Mouse (Mus musculus) MEL (cell line): ENCODE results near the gene Gm12166.

Source experiments
- CTCF ChIP-seq, 3 experiments: IDR thresholded peaks in 2 of 3; conservative IDR thresholded peaks in 1 of 3; 2 replicates each; pipeline ENCODE4 v1.5.1; 2011 to 2012; ENCODE audit warnings: low read length in 3 of 3, low read depth in 2 of 3, mild to moderate bottlenecking in 2 of 3, improper control_type of control experiment in 1 of 3, inconsistent platforms in 1 of 3, mixed read lengths in 1 of 3, moderate library complexity in 1 of 3; ENCODE audit not compliant: control insufficient read depth in 1 of 3, insufficient read depth in 1 of 3, poor library complexity in 1 of 3, severe bottlenecking in 1 of 3
- ELF1 ChIP-seq: IDR thresholded peaks from 2 replicates; pipeline ENCODE4 v1.6.1; 2014; ENCODE audit warnings: low read depth, mild to moderate bottlenecking, inconsistent platforms, low read length, improper control_type of control experiment, moderate library complexity
- EP300 ChIP-seq, 2 experiments: IDR thresholded peaks; 2 replicates each; pipeline ENCODE4 v1.6.1; 2011; ENCODE audit warnings: improper control_type of control experiment in 2 of 2, low read length in 2 of 2, low read depth in 1 of 2, mild to moderate bottlenecking in 1 of 2
- KAT2A ChIP-seq: conservative IDR thresholded peaks from 2 replicates; pipeline ENCODE4 v1.6.1; 2012; ENCODE audit warnings: low read depth, low read length, improper control_type of control experiment, inconsistent platforms
- MAFK ChIP-seq: IDR thresholded peaks from 2 replicates; pipeline ENCODE4 v1.6.1; 2011; ENCODE audit warnings: low read depth, mild to moderate bottlenecking, low read length, improper control_type of control experiment, borderline replicate concordance
- MXI1 ChIP-seq: IDR thresholded peaks from 2 replicates; pipeline ENCODE4 v1.6.1; 2011; ENCODE audit warnings: mild to moderate bottlenecking, low read depth, low read length, improper control_type of control experiment
- NELFE ChIP-seq: IDR thresholded peaks from 2 replicates; pipeline ENCODE4 v1.6.1; 2011; ENCODE audit warnings: low read depth, low read length, improper control_type of control experiment
- POLR2A ChIP-seq, 2 experiments: IDR thresholded peaks; 2 replicates each; pipeline ENCODE4 v1.6.1; 2011 to 2012; ENCODE audit warnings: low read length in 2 of 2, mild to moderate bottlenecking in 2 of 2, control low read depth in 1 of 2, improper control_type of control experiment in 1 of 2, low read depth in 1 of 2, moderate library complexity in 1 of 2; ENCODE audit not compliant: control insufficient read depth in 1 of 2, insufficient read depth in 1 of 2, poor library complexity in 1 of 2
- RAD21 ChIP-seq: IDR thresholded peaks from 2 replicates; pipeline ENCODE4 v1.6.1; 2011; ENCODE audit warnings: mild to moderate bottlenecking, low read depth, low read length, improper control_type of control experiment
- SMC3 ChIP-seq: IDR thresholded peaks from 2 replicates; pipeline ENCODE4 v1.6.1; 2011; ENCODE audit warnings: low read depth, low read length, improper control_type of control experiment
- TBP ChIP-seq: IDR thresholded peaks from 2 replicates; pipeline ENCODE4 v1.8.0; 2011; ENCODE audit warnings: low read depth, low read length, improper control_type of control experiment
- TCF12 ChIP-seq: IDR thresholded peaks from 2 replicates; pipeline ENCODE4 v1.6.1; 2014; ENCODE audit warnings: low read depth, mild to moderate bottlenecking, inconsistent platforms, low read length, improper control_type of control experiment, moderate library complexity
- ZC3H11A ChIP-seq: IDR thresholded peaks from 2 replicates; pipeline ENCODE4 v1.6.1; 2012; ENCODE audit warnings: low read depth, mild to moderate bottlenecking, inconsistent platforms, low read length, improper control_type of control experiment

- TF ChIP-seq KAT2A (no peak), CTCF (IDR thresholded peaks at IDR 0.05 in 2 of 3, conservative IDR thresholded peaks at IDR 0.05 in 1 of 3; ENCODE audit: control insufficient read depth in 1 of 3, insufficient read depth in 1 of 3, low read depth in 2 of 3, low read length in 3 of 3, poor library complexity in 1 of 3, severe bottlenecking in 1 of 3) (no peak), RAD21 (no peak), MXI1 (no peak), TCF12 (no peak), SMC3 (no peak), NELFE (no peak), ELF1 (no peak), EP300 (IDR thresholded peaks at IDR 0.05; ENCODE audit: low read depth in 1 of 2, low read length in 2 of 2) (no peak), POLR2A (IDR thresholded peaks at IDR 0.05; ENCODE audit: control insufficient read depth in 1 of 2, insufficient read depth in 1 of 2, low read depth in 1 of 2, low read length in 2 of 2, poor library complexity in 1 of 2) (no peak), TBP (no peak), MAFK (no peak), ZC3H11A (no peak)
Measured at GRCm38 (mm10) chr11:46030026-46030425, 22.1 kb downstream of the Gm12166 start.
